30 mouse cellular contexts compared by ENCODE assay signal in the genomic region with DNA sequence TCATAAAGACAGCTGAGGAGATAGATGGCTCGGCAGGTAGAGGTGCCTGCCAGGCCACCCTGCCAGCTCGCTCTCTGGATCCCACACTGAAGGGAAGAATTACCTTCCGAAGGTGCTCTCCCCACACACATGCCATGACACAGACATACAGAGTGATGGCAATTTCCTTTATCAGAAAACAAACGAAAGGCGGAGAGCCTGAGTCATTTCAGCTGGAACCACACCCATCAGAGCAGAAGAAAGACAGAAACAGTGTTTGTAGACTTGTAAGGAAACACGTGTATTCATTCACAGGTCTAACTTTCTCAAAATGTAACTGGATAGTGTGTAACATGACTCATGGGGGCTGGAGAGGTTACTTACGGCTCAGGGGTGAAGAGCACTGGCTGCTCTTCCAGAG. TPM values are rescaled to one million over a fixed set of nuclear protein-coding genes. Genes with fewer than 3 reads are reported as not detected.
DNase-seq lines count a peak whose midpoint lies in the region; ATAC-seq and TF ChIP-seq lines count a peak whose summit lies in the region.
"Had no signal": no experiment of that assay in that cellular context is flagged by ENCODE, and none has a peak within 500 bp of the region (broad histone marks: within the 10 kb centered on the region; RNA-seq: fewer than 3 reads in every experiment).

No protein-coding gene starts in this region.

- 0 out of 2 replicates have a peak overlapping the region, but pooled peaks have one; percentile 5 for H3K4me3 ChIP-seq in heart, embryonic 11.5 days (ENCODE audit: low read depth, low read length)
- no peak overlapping the region for H3K4me3 ChIP-seq in liver, embryonic 12.5 days
- H3K4me3 ChIP-seq in liver, embryonic 14.5 days (ENCODE audit: insufficient read depth in 1 of 2, low read depth in 2 of 2, low read length in 2 of 2) = no peak overlapping the region
- no peak overlapping the region for H3K4me3 ChIP-seq in stomach, postnatal 0 days (ENCODE audit: low read depth, low read length)
- H3K4me3 ChIP-seq: embryonic facial prominence, embryonic 12.5 days; forebrain, embryonic 10.5 days; forebrain, embryonic 15.5 days; hindbrain, embryonic 10.5 days; hindbrain, embryonic 15.5 days; midbrain, embryonic 10.5 days; midbrain, embryonic 15.5 days; neural tube, embryonic 15.5 days; stomach, embryonic 15.5 days had no signal

- 73% methylated on average over 7 of the region's 7 CpGs for WGBS in heart, embryonic 11.5 days (ENCODE audit: insufficient replicate concordance)
- WGBS in liver, embryonic 12.5 days (ENCODE audit: insufficient replicate concordance) = 57% methylated on average over 7 of the region's 7 CpGs
- WGBS in liver, embryonic 14.5 days (ENCODE audit: insufficient replicate concordance) = 56% methylated on average over 7 of the region's 7 CpGs
- WGBS in stomach, postnatal 0 days = 60% methylated on average over 7 of the region's 7 CpGs

- 0 out of 2 replicates have a peak overlapping the region, but pooled peaks have one; percentile 0 for H3K9ac ChIP-seq in heart, embryonic 11.5 days (ENCODE audit: low read depth, low read length)
- no peak overlapping the region for H3K9ac ChIP-seq in liver, embryonic 12.5 days
- no peak overlapping the region for H3K9ac ChIP-seq in liver, embryonic 14.5 days (replicated peaks)
- H3K9ac ChIP-seq in stomach, postnatal 0 days (ENCODE audit: low read length) = no peak overlapping the region
- H3K9ac ChIP-seq: embryonic facial prominence, embryonic 12.5 days; forebrain, embryonic 15.5 days; hindbrain, embryonic 15.5 days; midbrain, embryonic 15.5 days; neural tube, embryonic 15.5 days; stomach, embryonic 15.5 days had no signal

- H3K4me1 ChIP-seq in heart, embryonic 11.5 days (ENCODE audit: control insufficient read depth, insufficient read depth, low read length) = no peaks in the 10 kb centered on the region
- H3K4me1 ChIP-seq in liver, embryonic 12.5 days = peaks cover 13% of the 10 kb centered on the region
- peaks cover 4 to 9% of the 10 kb centered on the region in 2 experiments for H3K4me1 ChIP-seq in liver, embryonic 14.5 days (replicated peaks; ENCODE audit: control insufficient read depth in 2 of 2, insufficient read depth in 2 of 2, low read length in 1 of 2)
- no peaks in the 10 kb centered on the region for H3K4me1 ChIP-seq in stomach, postnatal 0 days (replicated peaks; ENCODE audit: control insufficient read depth, insufficient read depth)
- H3K4me1 ChIP-seq: embryonic facial prominence, embryonic 12.5 days; forebrain, embryonic 10.5 days; forebrain, embryonic 15.5 days; hindbrain, embryonic 10.5 days; hindbrain, embryonic 15.5 days; midbrain, embryonic 10.5 days; midbrain, embryonic 15.5 days; neural tube, embryonic 15.5 days; stomach, embryonic 15.5 days had no signal

- peaks cover 36% of the 10 kb centered on the region for H3K36me3 ChIP-seq in heart, embryonic 11.5 days (ENCODE audit: control insufficient read depth, insufficient read depth, low read length)
- peaks cover 95% of the 10 kb centered on the region for H3K36me3 ChIP-seq in liver, embryonic 12.5 days
- peaks cover 53% of the 10 kb centered on the region for H3K36me3 ChIP-seq in liver, embryonic 14.5 days (replicated peaks; ENCODE audit: control insufficient read depth, insufficient read depth, low read depth)
- H3K36me3 ChIP-seq in stomach, postnatal 0 days (ENCODE audit: control insufficient read depth, insufficient read depth, low read length) = peaks cover 26% of the 10 kb centered on the region

- TF ChIP-seq EP300 in liver, embryonic 14.5 days (IDR thresholded peaks at IDR 0.05; ENCODE audit: low read depth) = no peak
- no peak for TF ChIP-seq EP300 in stomach, postnatal 0 days (optimal IDR thresholded peaks at IDR 0.05)

- TF ChIP-seq CTCF in liver, embryonic 14.5 days (IDR thresholded peaks at IDR 0.05; ENCODE audit: low read depth) = no peak
- TF ChIP-seq CTCF in stomach, postnatal 0 days (IDR thresholded peaks at IDR 0.05; ENCODE audit: low read depth) = no peak

- no peak for DNase-seq in heart, postnatal 25 days (ENCODE audit: low spot score)
- DNase-seq in liver = no peak
- DNase-seq in liver, embryonic 14.5 days (ENCODE audit: low read depth in 3 of 3, low spot score in 3 of 3) = peak in 1 of 3 experiments; percentile 33
- DNase-seq in stomach, postnatal 0 days (ENCODE audit: low spot score) = peak; percentile 24
- DNase-seq in layer of hippocampus, adult 9-11 months = no peak
- DNase-seq: adrenal gland, postnatal 36 days; cerebellum, adult 11 months; cerebellum, adult 9-10 months; embryo, embryonic 11 days; kidney, adult 8-10 months; kidney, postnatal 4 days; layer of hippocampus, postnatal 36 days; retina, postnatal 1 day; right cerebral cortex, postnatal 14 days; thymus, postnatal 14 days had no signal

- peak; percentile 71 for ATAC-seq in heart, embryonic 11.5 days (replicated peaks; ENCODE audit: insufficient number of reproducible peaks, low FRiP score, low TSS enrichment)
- ATAC-seq in liver, embryonic 12.5 days = peak; percentile 72; the same call in 1 of the 2 replicates
- no peak for ATAC-seq in liver, embryonic 14.5 days (ENCODE audit: insufficient read depth)
- ATAC-seq in stomach, postnatal 0 days (ENCODE audit: low FRiP score, low TSS enrichment) = peak; percentile 77
- ATAC-seq in activated CD4-positive, CD25-positive, alpha-beta regulatory T cell, adult 4 months = no peak
- ATAC-seq: forebrain, embryonic 15.5 days; midbrain, embryonic 15.5 days had no signal

- no peak overlapping the region; the same call in 1 of the 2 replicates for H3K27ac ChIP-seq in heart, embryonic 11.5 days (ENCODE audit: low read depth, low read length)
- H3K27ac ChIP-seq in liver, embryonic 12.5 days = peak overlapping the region; percentile 77
- peak overlapping the region; percentile 34; the same call in 1 of the 2 replicates for H3K27ac ChIP-seq in liver, embryonic 14.5 days
- H3K27ac ChIP-seq in stomach, postnatal 0 days (replicated peaks) = no peak overlapping the region
- H3K27ac ChIP-seq: embryonic facial prominence, embryonic 12.5 days; forebrain, embryonic 10.5 days; forebrain, embryonic 15.5 days; hindbrain, embryonic 10.5 days; hindbrain, embryonic 15.5 days; kidney, postnatal 0 days; macrophage; midbrain, embryonic 10.5 days; midbrain, embryonic 15.5 days; neural tube, embryonic 15.5 days; stomach, embryonic 15.5 days had no signal

- H3K27me3 ChIP-seq in heart, embryonic 11.5 days (ENCODE audit: control insufficient read depth, insufficient read depth, low read length) = no peaks in the 10 kb centered on the region
- H3K27me3 ChIP-seq in liver, embryonic 12.5 days (replicated peaks) = no peaks in the 10 kb centered on the region
- no peaks in the 10 kb centered on the region for H3K27me3 ChIP-seq in liver, embryonic 14.5 days (ENCODE audit: control insufficient read depth, insufficient read depth, low read length)
- H3K27me3 ChIP-seq in stomach, postnatal 0 days (ENCODE audit: control insufficient read depth, insufficient read depth, low read length) = no peaks in the 10 kb centered on the region
- H3K27me3 ChIP-seq: embryonic facial prominence, embryonic 12.5 days; forebrain, embryonic 15.5 days; hindbrain, embryonic 15.5 days; midbrain, embryonic 15.5 days; neural tube, embryonic 15.5 days; stomach, embryonic 15.5 days had no signal

- H3K9me3 ChIP-seq in heart, embryonic 11.5 days (replicated peaks; ENCODE audit: control insufficient read depth, low read length) = no peaks in the 10 kb centered on the region
- H3K9me3 ChIP-seq in liver, embryonic 12.5 days (replicated peaks) = no peaks in the 10 kb centered on the region
- H3K9me3 ChIP-seq in liver, embryonic 14.5 days (ENCODE audit: control insufficient read depth, low read length) = no peaks in the 10 kb centered on the region
- H3K9me3 ChIP-seq in stomach, postnatal 0 days (ENCODE audit: control insufficient read depth, low read length) = no peaks in the 10 kb centered on the region
- H3K9me3 ChIP-seq: embryonic facial prominence, embryonic 12.5 days; forebrain, embryonic 10.5 days; forebrain, embryonic 15.5 days; G1E; hindbrain, embryonic 10.5 days; hindbrain, embryonic 15.5 days; midbrain, embryonic 10.5 days; midbrain, embryonic 15.5 days; neural tube, embryonic 15.5 days; stomach, embryonic 15.5 days had no signal

- intact Hi-C loops in heart, postnatal 25 days (cut with DNase I) = no loop called here

- peak overlapping the region; percentile 31 for H3K4me2 ChIP-seq in heart, embryonic 11.5 days
- H3K4me2 ChIP-seq in liver, embryonic 12.5 days = 0 out of 2 replicates have a peak overlapping the region, but pooled peaks have one; percentile 20
- 0 out of 2 replicates have a peak overlapping the region, but pooled peaks have one; percentile 14 for H3K4me2 ChIP-seq in liver, embryonic 14.5 days (ENCODE audit: low read depth)
- H3K4me2 ChIP-seq in stomach, postnatal 0 days (replicated peaks; ENCODE audit: low read depth) = no peak overlapping the region
- H3K4me2 ChIP-seq: embryonic facial prominence, embryonic 12.5 days; forebrain, embryonic 15.5 days; hindbrain, embryonic 15.5 days; midbrain, embryonic 15.5 days; neural tube, embryonic 15.5 days; stomach, embryonic 15.5 days had no signal

RNA-seq across cellular contexts. Expression of gene Utp6, which starts 18.6 kb away (rescaled TPM):
- 47.3 and 52.8 TPM in 2 replicates for polyA plus RNA-seq in heart, embryonic 11.5 days (2014; fragmentation: Nextera tagmentation; extraction: Ambion mirVana)
- total RNA-seq in heart, postnatal 25 days (2021) = 10 to 100 TPM; 20.9 to 23.2 TPM
- 45.4 and 45.5 TPM in 2 replicates for polyA plus RNA-seq in liver, embryonic 12.5 days (2016; fragmentation: Nextera tagmentation; extraction: Ambion mirVana)
- 6.2 and 11.1 TPM in 2 replicates for polyA plus RNA-seq in liver, embryonic 14.5 days (2012; rRNA removed)
- polyA plus RNA-seq in liver, embryonic 14.5 days (2014; fragmentation: Nextera tagmentation; extraction: Ambion mirVana) = 23.2 and 30.1 TPM in 2 replicates
- polyA plus RNA-seq in stomach, postnatal 0 days (2015; fragmentation: Nextera tagmentation; extraction: Ambion mirVana) = 25.5 and 26.2 TPM in 2 replicates
- polyA plus RNA-seq in activated CD4-positive, CD25-positive, alpha-beta regulatory T cell, adult 4 months (2017; shearing (Covaris generic)) = 10 to 100 TPM; 37.9 to 38.9 TPM

RNA-seq across cellular contexts. Expression of gene Suz12, which starts 49.3 kb away (rescaled TPM):
- 16.9 and 22.0 TPM in 2 replicates for polyA plus RNA-seq in heart, embryonic 11.5 days (2014; fragmentation: Nextera tagmentation; extraction: Ambion mirVana)
- 10 to 100 TPM; 24.9 to 27.2 TPM for total RNA-seq in heart, postnatal 25 days (2021)
- polyA plus RNA-seq in liver, embryonic 12.5 days (2016; fragmentation: Nextera tagmentation; extraction: Ambion mirVana) = 25.1 and 28.0 TPM in 2 replicates
- 14.9 and 23.2 TPM in 2 replicates for polyA plus RNA-seq in liver, embryonic 14.5 days (2012; rRNA removed)
- 18.1 and 19.2 TPM in 2 replicates for polyA plus RNA-seq in liver, embryonic 14.5 days (2014; fragmentation: Nextera tagmentation; extraction: Ambion mirVana)
- polyA plus RNA-seq in stomach, postnatal 0 days (2015; fragmentation: Nextera tagmentation; extraction: Ambion mirVana) = 7.9 and 8.4 TPM in 2 replicates
- polyA plus RNA-seq in activated CD4-positive, CD25-positive, alpha-beta regulatory T cell, adult 4 months (2017; shearing (Covaris generic)) = 10 to 100 TPM; 31.1 to 45.8 TPM

Comparison
In these comparisons a context has a peak if more than half of its experiments do, and no peak if none do; other contexts are left out.
1. ATAC-seq: peak in heart, embryonic 11.5 days (single experiment), liver, embryonic 12.5 days (single experiment) and stomach, postnatal 0 days (single experiment); none in liver, embryonic 14.5 days (single experiment) and activated CD4-positive, CD25-positive, alpha-beta regulatory T cell, adult 4 months (single experiment).
2. H3K27ac ChIP-seq: peak in liver, embryonic 12.5 days (single experiment) and liver, embryonic 14.5 days (single experiment); none in heart, embryonic 11.5 days (single experiment) and stomach, postnatal 0 days (single experiment).